Mouse (Mus musculus) neutrophil, adult 5-6 weeks (primary cell): ENCODE measurements around the gene 6030408B16Rik. TPM values are rescaled to one million over a fixed set of nuclear protein-coding genes. Genes with fewer than 3 reads are reported as not detected.
A peak's percentile ranks its signal among the peaks of the same experiment; 100 is the strongest.
"Not testable (repeated sequence)": the region's sequence is repeated elsewhere in the genome, so short reads cannot be mapped to it uniquely, and the experiment has no call there.

Source experiments
- ATAC-seq: fragments of 151-379, 151-347 bp; 2 replicates; pipeline ENCODE4 v1.8.0; 2017; ENCODE audit warnings: mild to moderate bottlenecking, moderate TSS enrichment; ENCODE audit not compliant: insufficient number of reproducible peaks, poor library complexity, low FRiP score, severe bottlenecking; ENCODE audit errors: extremely low read depth
- total RNA-seq: library from RNA; stranded (forward); fragments of 200-1000 nt; gene quantifications from 2 replicates; pipeline ENCODE4 v1.2.3, GENCODE M21; 2017

Gene 6030408B16Rik
- total RNA-seq, 1 experiment from 2014 or later: 0.70 TPM

DNA sequence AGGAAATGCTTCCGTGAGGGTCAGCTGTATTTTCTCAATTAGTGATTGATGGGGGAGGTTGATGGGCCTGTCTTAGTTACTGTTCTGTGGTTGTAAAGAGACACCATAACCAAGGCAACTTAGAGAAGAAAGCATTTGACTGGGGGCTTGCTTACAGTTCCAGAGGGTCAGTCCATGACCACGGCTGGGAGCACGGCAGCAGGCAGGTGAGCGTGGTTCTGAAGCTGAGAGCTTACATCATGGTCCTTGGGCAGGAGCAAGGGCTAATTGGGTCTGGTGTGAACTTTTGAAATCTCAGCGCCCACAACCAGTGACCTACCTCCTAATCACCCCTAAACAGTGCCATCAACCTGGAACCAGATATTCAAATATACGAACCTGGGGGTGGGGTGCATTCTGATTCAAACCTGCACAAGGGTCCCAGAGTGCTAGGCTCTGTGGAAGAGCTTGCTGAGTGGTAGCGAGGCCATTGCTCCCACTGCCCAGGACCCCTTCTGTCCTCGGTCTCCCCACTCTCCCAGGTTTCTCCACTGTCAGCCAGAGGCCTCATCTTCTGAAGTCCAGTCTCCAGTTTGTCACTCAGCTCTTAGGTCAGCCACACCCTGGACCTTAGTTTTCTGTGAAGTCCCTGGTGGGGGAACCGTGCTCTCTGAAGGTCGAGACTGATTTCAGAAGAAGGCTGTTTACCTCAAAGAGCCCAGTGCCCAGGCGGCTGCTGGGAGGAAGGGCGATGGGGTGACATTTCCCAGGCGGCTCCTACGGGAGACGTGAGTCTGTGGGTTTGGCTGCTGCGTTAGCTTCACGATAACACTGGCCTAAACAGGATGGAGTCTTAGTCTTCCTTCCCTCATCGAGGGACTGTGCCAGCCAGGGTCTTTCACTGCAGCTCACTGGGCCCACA lies 24.2 kb downstream of the 6030408B16Rik start:
- ATAC-seq: no peak

DNA sequence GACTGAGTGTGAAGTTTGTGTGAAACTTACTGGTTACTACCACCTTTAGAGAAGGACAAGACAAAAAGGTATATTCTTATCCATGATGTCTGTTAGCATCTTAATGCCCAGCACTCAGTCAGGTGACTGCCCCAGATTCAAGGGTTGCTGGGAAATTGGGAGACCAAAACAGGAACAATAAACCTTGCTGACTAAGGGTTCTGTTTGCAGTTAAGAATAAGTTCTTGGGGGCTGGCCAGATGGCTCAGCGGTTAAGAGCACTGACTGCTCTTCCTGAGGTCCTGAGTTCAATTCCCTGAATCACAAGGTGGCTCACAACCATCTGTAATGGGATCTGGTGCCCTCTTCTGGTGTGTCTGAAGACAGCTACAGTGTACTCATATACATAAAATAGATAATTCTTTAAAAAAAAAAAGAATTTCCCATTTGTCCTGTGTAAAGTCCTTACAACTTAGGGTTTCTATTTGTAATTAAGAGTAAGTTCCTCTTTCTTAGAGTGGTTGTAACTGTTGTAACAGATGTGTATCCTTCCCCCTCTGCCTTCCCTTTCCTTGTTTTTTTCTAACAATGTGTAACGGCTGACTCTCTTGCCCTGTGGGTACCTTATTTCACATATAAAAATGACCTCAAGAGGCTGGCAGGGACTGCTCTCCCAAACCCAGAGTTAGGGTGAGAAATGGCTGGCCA lies 24.9 kb downstream of the 6030408B16Rik start:
- ATAC-seq: no peak

DNA sequence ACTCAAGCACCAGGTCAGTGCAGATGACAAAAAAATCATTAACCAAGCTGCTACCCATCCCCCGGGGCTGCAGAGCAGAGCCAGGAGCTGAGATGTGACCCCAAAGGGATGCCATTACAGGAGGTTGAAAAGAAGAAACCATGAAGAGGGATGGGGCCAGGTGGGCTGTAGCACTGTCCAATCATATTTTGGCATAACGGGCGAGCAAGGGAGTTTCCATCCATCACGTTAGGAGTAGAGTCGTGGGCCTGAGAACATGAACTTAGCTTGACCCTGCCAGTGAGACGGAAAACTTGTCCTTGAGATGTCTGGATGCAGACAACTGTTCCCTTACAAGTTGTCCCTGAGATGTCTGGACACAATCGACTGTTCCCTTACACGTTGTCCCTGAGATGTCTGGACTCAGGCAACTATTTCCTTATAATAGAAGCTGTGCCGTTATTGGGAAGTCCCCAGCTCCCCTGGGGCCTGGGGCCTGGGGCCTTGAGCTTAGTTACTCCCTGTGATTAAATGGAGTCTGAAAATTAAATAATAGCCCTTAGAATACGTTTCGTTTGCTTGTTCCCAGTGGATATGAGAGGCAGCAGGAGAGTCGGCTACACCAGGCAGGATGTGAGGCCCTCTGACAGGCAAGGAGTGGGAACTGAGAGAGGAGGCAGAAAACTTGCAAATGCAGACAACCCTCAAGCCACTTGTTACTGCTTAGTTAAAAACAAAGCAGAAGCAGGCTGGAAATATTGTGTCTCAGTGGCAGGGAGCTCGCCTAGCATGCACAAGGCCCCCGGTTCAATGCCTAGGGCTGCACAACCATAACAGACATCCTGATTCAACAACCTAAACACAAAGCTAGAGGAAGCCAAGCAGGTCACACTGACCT lies 26.1 kb downstream of the 6030408B16Rik start:
- ATAC-seq: peak; percentile 7; the same call in 1 of the 2 replicates

DNA sequence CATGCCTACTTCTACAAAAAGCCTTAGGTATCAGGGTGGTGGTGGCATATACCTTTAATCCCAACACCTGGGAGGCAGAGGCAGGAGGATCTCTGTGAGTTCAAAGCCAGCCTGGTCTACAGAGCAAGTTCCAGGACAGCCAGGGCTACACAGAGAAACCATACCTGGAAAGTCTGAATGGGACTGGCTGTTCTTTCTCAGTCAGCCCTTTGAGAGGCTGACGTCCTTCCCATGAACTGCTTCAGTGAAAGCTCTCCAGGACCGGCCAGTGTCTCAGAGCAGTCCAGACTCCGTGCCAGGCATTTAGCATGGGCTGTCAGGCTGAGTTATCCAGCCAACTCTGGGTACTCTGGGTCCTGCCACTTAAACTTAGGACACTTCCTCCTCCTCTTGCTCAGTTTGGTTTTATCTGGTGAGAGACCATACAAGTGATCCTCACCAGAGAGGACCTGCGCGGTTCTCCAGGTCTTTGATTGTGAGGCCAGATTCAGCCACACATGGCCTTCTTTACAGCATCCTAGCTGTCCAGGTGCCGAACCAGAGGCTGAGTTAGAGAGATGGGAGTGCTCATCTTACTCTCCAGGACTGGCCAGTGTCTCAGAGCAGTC lies 27.1 kb downstream of the 6030408B16Rik start:
- no peak for ATAC-seq

DNA sequence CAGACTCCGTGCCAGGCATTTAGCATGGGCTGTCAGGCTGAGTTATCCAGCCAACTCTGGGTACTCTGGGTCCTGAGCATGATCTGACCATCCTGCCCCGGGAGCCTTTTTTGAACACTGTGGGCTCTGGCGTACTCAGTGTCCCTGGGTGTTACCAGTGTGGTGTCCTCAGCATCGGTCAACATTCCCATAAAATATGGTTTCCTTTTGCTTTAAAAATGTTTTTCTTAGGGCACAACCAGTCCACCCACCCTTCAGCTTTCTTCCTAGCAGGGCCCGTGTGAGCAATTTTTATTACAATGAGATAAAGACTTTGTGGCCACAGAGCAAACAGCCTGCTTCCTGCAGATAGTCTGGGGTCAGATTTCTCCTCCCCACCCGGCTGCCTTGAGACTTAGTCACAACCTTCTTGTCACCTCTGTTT lies 27.6 kb downstream of the 6030408B16Rik start:
- ATAC-seq: no peak

DNA sequence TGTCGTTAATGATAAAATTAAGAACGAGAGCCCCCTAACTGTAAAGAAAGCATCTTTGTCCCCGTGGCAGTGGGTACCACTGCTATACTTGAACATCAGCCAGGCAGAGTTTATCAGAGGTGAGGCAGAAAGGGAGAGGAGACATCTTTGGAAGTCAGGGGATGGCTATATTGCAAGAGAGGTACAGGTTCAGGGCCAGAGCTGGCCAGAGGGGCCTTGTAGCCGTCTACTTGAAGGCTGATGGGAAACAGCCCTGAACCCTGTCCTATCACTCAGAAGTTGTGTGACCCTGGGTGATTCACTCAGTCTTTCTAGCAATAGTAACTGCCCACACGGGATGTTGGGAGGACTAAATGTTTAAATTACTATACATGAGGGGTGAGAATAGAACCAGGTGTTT lies 28.1 kb downstream of the 6030408B16Rik start:
- ATAC-seq: no peak

DNA sequence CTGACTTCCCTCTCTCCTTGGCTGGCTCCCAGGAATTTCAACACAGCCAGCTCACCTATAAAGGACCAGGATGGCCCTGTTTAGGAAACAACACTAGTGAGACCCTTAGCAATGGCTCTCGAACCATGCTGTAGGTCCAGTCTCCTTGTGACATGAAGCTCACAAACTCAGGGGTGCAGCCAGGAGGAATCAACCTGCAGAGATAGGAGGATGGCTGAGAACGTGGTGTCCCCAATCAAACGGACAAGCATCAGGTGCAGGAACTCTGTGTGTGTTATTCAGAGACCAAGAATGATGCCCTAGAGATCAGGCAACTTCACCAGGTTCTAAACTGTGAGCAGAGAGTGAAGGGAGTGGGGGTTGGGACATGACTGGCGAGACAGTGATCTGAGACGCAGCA lies 29.1 kb downstream of the 6030408B16Rik start:
- ATAC-seq: no peak

DNA sequence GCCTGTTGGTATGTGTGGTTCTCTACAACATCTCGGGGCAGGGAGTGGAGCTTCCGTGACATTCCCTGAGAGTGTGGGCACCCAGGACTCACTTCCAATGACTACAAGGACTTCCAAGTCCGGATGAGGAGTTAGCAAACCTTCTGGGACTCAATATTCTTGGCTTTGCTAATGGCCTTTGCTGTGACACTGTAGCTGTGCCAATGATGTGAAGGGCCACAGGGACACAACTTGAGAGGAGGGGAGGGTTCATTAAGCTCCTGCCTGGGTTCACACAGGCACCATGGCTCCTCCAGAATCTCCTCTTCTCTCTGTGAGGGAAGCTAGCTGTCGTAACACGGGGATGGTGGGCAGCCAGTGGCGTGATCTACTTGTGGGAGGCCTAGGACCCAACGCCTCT lies 29.6 kb downstream of the 6030408B16Rik start:
- ATAC-seq: no peak

DNA sequence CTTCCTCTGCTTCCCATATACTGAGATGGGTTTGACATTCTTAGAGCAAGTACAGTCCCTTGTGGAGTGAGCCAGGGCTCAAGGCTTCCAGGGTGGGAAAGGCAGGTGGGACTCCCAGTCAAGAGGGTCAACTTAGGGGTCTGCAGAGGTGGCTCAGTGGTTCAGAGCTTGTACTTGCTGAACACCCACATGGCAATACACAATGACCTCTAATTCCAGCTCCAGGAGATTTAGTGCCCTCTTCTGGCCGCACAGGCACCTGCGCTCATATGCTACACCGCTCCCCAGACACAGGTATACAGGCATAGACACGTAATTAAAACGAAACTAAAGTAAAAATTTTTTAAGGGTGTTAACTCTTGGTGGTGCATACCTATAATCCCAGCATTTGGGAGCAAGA lies 30.5 kb downstream of the 6030408B16Rik start:
- no peak for ATAC-seq

DNA sequence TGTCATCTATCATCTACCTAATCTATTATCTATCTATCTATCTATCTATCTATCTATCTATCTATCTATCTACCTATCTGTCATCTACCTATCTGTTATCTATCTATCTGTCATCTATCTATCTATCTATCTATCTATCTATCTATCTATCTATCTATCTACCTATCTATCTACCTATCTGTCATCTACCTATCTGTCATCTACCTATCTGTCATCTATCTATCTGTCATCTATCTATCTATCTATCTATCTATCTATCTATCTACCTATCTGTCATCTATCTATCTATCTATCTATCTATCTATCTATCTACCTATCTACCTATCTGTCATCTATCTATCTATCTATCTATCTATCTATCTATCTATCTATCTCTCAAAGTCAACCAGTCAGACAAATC lies 31.4 kb downstream of the 6030408B16Rik start:
- not testable (repeated sequence) for ATAC-seq

DNA sequence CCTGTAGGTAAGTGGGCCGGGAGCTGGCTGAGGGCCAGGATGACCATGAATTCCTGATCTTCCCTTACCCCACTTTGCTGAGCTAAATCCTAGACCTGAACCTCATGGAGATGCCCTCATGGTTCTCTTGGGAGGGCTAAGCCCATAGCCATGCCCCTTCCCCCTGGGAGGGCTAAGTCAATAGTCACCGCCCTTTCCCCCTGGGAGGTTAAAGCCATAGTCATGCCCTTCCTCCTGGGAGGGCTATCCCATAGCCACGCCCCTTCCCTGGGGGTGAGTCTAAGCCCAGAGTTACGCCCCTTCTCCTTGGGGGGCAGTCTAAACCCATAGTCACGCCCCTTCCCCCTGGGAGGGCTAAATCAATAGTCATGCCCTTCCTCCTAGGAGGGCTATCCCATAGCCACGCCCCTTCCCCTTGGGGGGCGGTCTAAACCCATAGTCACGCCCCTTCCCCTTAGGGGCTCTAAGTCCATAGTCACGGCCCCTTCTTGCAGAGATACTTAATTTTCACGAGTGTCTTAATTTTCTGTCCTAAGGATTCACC lies 33.1 kb downstream of the 6030408B16Rik start:
- no peak for ATAC-seq

DNA sequence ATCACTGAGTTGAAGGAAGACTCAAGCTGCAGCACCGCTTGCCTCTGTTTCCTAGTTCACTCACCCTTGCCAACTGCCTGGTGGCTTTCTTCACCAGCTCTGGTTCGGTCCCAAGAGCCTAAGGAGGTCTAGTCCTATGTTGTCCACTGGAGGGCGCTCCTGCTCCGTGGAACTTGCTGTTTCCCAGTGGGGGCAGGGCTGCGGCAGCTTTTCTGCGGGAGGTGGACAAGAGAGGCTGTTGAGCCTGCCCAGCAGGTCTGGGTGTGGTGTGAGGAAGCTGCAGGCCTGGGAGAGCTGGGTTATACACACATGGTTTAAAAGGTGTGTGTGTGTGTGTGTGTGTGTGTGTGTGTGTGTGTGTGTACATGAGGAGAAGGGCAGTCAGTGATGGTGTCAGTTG lies 34.3 kb downstream of the 6030408B16Rik start:
- ATAC-seq: peak; percentile 74

DNA sequence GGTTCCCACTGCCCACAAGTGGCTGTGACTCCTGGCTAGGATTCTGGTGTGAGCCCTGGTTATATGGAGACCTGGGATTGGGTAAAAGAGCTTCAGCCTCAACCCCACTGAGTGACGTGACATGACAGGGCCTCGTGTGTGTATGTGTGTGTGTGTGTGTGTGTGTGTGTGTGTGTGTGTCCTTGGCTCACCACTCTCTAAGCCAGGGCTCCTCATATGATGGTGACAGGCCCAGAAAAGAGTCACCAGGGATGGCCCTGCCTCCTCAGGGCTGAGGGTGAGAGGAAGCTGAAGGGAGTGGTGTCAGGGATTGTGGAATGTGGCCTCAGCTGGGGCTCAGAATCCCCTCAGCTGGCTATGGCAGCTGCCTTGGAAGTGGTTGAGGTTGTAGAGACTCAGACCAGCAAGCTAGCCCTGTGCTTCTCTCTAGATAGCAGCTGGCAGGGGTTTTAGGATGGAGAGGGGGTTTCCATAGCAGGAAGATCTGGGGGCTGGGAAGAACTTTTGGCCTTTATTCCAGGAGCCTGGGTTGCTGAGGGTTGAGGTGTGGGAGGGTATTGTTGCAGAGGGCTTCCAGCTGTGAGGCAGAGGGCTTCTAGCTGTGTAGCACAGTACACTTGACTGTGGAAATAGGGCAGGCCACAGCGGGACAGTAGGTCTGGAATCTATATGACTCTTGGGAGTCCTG lies 36.0 kb downstream of the 6030408B16Rik start:
- no peak for ATAC-seq

DNA sequence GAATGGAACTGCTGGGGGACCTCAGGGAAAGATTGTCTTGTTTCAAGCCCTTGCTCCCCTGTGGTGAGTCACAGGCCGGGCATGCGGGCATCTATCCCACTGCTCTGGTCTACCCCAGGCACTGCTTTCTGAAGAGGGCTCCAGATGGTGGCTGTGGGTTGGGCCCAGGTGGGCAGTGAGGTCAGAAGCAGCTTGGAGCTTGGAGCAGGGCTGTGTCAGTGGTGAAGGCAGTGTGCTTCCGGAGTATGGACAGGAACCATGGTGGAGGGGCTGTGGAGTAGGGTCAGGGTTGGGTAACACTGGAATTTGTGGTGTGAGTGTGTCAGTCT lies 36.5 kb downstream of the 6030408B16Rik start:
- ATAC-seq: no peak

DNA sequence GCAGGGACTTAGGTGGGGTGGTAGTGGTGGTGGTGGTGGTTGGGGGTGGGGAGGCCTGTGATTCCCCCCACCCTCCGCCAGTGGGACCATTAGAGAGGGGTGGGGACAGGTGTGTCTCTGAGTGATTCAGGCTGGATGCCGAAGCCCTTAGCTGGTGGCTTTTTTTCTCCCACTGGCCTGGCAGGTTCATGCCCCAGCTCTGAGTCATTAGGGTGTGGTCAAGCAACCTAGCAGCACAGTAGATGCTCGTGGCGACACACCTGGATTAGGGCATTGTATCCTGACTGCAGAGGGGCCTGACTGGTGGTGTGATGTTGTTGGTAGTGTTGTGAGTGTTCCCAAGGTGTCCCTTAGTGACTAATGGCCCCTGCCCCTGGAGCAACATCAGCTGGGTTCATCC lies 38.1 kb downstream of the 6030408B16Rik start:
- ATAC-seq: no peak

DNA sequence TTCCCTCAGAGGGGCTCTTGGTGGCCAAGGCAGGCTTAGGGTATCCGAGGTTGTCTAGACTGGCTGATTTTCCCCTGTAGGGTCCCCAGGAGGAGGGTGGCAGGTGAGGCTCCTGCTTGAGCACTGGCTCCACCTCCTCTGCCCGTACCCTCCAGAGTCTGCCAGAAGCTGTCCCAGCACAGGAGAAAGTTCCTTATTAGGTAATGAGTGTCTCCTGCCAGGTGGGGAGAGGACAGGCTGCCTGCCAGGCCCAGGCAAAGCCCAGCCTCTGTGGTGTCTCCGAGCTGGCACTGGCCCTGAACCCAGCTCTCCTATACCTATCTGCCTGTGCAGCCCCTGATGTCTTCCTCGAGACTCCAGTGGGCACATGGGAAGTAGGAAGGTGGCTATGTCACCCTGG lies 39.4 kb downstream of the 6030408B16Rik start:
- ATAC-seq: no peak

DNA sequence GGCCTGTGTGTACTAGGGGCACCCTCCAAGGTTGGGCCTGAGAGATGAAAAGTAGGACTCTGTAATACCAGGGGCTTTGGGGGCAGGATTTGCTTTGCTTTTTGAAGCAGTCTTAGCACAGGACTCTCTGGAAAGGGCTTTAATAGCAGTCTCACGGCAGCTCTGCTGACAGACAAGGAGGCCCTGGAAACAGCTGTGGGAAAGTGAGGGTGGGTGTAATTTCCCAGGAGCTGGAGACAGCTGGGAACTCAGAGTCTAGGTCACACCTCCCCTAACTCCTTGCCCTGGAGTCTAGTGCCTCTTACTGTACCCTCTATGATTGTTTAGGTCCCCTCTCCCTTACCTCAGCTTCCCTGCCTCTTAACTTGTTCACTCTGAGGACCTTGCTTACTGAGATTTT lies 40.2 kb downstream of the 6030408B16Rik start:
- ATAC-seq: no peak

DNA sequence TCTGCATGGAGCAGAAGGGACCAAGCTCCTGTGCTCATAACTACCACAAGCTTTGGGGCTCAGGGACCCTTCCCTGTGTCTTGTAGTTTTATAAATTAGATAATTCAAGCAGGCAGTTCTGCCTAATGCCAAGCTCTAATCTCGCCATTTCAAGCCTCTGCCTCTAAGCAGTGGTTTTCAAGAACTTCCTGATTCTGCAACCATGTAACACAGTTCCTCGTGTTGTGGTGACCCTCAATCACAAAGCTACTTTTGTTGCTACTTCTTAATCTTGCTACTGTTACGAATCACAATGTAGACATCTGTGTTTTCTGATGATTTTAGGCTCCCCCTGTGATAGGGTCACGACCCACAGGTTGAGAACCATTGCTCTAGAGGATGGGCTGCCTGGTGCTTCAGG lies 40.6 kb downstream of the 6030408B16Rik start:
- no peak for ATAC-seq
